Mouse (Mus musculus): ENCODE results near the gene Zfand2b.

Gene Zfand2b

GRCm38 (mm10) chr1:75214886-75215285 lies 46.4 kb downstream of the Zfand2b start:
- WGBS = 36% methylated on average over 5 of the region's 5 CpGs

- WGBS = 64% methylated on average over 9 of the region's 9 CpGs
Measured at GRCm38 (mm10) chr1:75215785-75216184, 47.3 kb downstream of the Zfand2b start.

- 51% methylated on average over 13 of the region's 13 CpGs for WGBS
Measured at GRCm38 (mm10) chr1:75216797-75217585, 48.5 kb downstream of the Zfand2b start.

GRCm38 (mm10) chr1:75217893-75218226 lies 49.4 kb downstream of the Zfand2b start:
- WGBS = 5% methylated on average over 6 of the region's 6 CpGs

- WGBS = 2% methylated on average over 38 of the region's 38 CpGs
Measured at GRCm38 (mm10) chr1:75218227-75219001, 50.0 kb downstream of the Zfand2b start.

- WGBS = under 1% methylated on average over 24 of the region's 24 CpGs
Measured at GRCm38 (mm10) chr1:75219078-75219477, 50.6 kb downstream of the Zfand2b start.

- WGBS = 1% methylated on average over 34 of the region's 34 CpGs
Measured at GRCm38 (mm10) chr1:75219531-75219930, 51.1 kb downstream of the Zfand2b start, which contains the start of gene Tuba4a. Gene Tuba4a, minus strand, starts transcription at chr1:75219865.

All from cerebral cortex, adult 2 months (tissue).